Mouse (Mus musculus) embryonic fibroblast, embryonic 13.5 days (primary cell): ENCODE measurements around the gene 1700029H14Rik. TPM values are rescaled to one million over a fixed set of nuclear protein-coding genes. Genes with fewer than 3 reads are reported as not detected.

Source experiments
- H3K27ac ChIP-seq: 2 replicates; pipeline ENCODE4 v1.5.1; 2012; ENCODE audit warnings: low read length, control low read depth, inconsistent platforms; ENCODE audit not compliant: insufficient read depth
- H3K4me1 ChIP-seq: 2 replicates; pipeline ENCODE4 v1.6.1; 2011; ENCODE audit warnings: low read length; ENCODE audit not compliant: control insufficient read depth, insufficient read depth
- H3K4me3 ChIP-seq: 2 replicates; pipeline ENCODE4 v1.5.1; 2011; ENCODE audit warnings: mild to moderate bottlenecking, control low read depth, low read length; ENCODE audit not compliant: insufficient read depth
- CTCF ChIP-seq: IDR thresholded peaks from 2 replicates; pipeline ENCODE4 v1.5.1; 2011; ENCODE audit warnings: mild to moderate bottlenecking, control low read depth, low read length, moderate library complexity, borderline replicate concordance; ENCODE audit not compliant: insufficient read depth
- POLR2A ChIP-seq: IDR thresholded peaks from 2 replicates; pipeline ENCODE4 v1.6.1; 2011; ENCODE audit warnings: low read depth, mild to moderate bottlenecking, control low read depth, low read length, moderate library complexity
- polyA plus RNA-seq: library from polyadenylated mRNA; stranded (reverse); fragments of >200 nt; gene quantifications from 2 replicates; pipeline ENCODE4 v1.2.4, GENCODE M21; 2011; ENCODE audit warnings: low read depth; ENCODE audit not compliant: missing spikeins, insufficient read length

Gene 1700029H14Rik
- polyA plus RNA-seq, 1 experiment = not detected

DNA sequence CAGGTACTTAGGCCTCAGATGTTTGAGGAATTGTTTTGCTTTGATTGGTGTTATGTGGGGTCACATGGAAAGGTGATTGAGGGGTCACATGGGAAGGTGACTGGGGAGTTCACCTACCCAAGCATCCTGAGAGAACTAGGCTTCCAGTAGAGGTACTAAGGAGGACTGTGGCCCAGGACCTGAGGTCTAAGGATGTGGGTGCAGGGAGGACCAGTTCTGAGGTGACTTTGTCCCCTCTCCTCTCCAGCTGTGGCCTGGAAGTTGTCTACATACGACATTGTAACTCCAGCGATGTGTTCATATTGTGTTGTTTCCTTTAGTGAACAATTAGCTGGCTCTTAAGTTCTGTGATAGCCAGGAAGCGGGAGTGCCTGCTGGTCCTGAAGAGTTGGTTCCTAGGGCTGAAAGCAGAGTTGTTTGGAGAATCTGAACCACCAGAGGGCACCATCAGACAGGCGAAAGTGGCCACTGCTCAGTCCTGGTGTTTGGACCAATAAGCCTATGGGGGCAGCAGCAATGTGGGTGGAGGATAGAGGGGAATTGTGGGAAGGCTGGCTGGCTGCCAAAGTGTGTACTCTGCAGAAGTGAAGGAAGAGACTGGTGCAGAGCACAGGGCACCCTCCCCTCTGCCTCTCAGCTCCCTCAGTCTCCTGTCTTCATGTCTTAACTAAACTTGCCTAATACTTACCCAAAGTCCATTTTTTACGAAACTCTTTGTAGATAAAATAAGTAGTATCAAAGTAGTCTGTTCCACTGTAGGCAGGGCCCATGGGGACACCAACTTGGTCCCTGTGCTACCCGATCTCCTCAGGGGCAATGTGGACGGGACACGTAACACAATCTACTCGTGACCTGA lies 11.3 kb downstream of the 1700029H14Rik start:
- Histone ChIP-seq H3K4me1 (no peaks in the 10 kb centered on the region), H3K27ac (no peak overlapping the region), H3K4me3 (no peak overlapping the region)
- TF ChIP-seq POLR2A = no peak
- peak; percentile 76; the same call in 1 of the 2 replicates for TF ChIP-seq CTCF

- Histone ChIP-seq H3K4me1 (no peaks in the 10 kb centered on the region), H3K27ac (peak overlapping the region; percentile 92), H3K4me3 (no peak overlapping the region)
- TF ChIP-seq POLR2A (no peak; the same call in 1 of the 2 replicates), CTCF (no peak)
Observed at GRCm38 (mm10) chr8:13548831-13549230, 13.4 kb downstream of the 1700029H14Rik start.

DNA sequence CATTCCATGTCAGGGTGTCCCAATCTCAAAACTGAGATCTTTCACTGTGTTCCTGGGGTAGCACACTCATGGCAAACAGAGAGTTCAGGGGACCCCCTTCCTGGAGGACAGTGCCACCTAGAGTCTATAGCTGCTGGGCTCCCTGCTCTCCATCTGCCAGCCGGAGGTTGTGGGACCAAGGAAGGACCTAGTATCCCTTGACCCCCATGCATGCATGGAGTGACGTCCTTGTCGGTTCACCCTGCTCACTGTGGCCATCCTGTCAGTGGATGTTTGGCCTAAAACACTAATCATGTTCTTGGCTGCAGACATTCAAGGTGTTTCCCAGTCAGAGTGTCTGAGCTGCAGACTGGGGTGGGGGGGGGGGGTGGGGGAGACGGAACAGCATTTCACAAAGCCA lies 14.0 kb downstream of the 1700029H14Rik start:
- Histone ChIP-seq H3K27ac (peak overlapping the region; percentile 92), H3K4me3 (no peak overlapping the region), H3K4me1 (no peaks in the 10 kb centered on the region)
- no peak for TF ChIP-seq POLR2A
- TF ChIP-seq CTCF = peak; percentile 34; the same call in 1 of the 2 replicates

DNA sequence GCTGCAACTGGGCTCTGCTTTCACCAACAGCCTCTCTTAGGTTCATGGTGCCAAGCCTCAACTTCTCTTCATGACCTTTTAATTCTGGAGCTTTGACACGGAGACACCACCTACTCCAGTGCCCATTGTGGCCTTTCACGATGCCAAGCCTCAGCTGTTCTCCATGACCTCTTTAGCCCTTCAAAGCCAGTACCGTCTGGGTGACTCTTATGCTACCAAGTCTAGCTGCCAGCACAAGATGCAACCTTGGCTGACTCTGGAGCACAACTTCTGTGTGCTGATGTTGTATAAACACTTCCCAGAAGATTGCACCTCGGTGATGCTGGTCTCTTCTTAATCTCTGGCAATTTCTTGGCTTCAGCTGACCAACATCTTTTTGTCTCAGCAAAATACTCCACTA lies 15.8 kb downstream of the 1700029H14Rik start:
- TF ChIP-seq CTCF (no peak), POLR2A (no peak)

GRCm38 (mm10) chr8:13541526-13541925 lies 20.7 kb downstream of the 1700029H14Rik start:
- TF ChIP-seq POLR2A = no peak
- TF ChIP-seq CTCF = no peak
- no peak overlapping the region for H3K4me3 ChIP-seq
- no peaks in the 10 kb centered on the region for H3K4me1 ChIP-seq
- H3K27ac ChIP-seq = no peak overlapping the region

More for the DNA sequence above, 15.8 kb downstream of the 1700029H14Rik start:
- H3K4me1 ChIP-seq = no peaks in the 10 kb centered on the region
- no peak overlapping the region for H3K27ac ChIP-seq
- no peak overlapping the region for H3K4me3 ChIP-seq

- Histone ChIP-seq H3K27ac (no peak overlapping the region), H3K4me1 (no peaks in the 10 kb centered on the region), H3K4me3 (no peak overlapping the region)
- TF ChIP-seq POLR2A (no peak), CTCF (no peak)
Observed at GRCm38 (mm10) chr8:13540122-13540521, 22.1 kb downstream of the 1700029H14Rik start.

DNA sequence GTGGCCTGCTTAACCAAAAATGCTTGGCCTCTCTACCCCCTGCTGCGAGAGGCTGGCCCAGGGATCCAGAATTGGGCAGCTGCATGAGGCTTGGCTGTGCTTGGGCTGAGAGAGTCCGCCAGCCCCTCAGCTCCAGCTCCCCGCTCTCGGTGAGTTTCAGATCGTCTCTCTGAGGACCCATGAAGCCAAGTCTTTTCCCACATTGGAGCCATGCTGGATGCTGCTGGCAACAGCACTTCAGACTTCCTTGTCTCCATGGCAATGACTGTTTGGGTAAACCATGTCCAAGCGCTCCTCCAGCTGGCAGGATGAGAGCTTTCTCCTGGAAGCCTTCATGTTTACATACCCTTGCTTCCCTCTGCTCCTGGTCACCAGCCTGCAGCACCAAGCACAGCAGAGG lies 23.4 kb downstream of the 1700029H14Rik start:
- H3K4me1 ChIP-seq = no peaks in the 10 kb centered on the region
- TF ChIP-seq POLR2A (no peak), CTCF (no peak)
- H3K27ac ChIP-seq = no peak overlapping the region
- H3K4me3 ChIP-seq = no peak overlapping the region

DNA sequence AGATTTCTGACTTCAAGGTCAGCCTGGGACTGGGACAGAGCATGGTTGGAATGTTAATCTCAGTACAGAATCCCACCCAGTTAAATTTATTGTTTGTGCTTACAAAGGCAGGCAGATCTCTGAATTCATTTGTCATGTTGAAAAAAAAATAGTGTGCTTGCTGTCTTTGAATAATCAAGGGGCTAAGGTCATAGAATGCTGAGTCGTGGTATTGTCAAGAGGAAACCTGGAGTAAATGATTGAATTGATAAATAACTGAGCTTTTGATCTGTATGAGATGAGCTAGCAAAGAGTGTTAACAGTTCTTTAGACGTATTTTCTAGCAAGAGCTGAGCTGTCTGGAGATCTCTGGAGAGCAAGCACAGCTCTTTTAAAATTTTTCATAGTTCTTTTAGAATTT lies 25.2 kb downstream of the 1700029H14Rik start:
- no peak overlapping the region for H3K4me3 ChIP-seq
- TF ChIP-seq POLR2A (no peak), CTCF (no peak)

DNA sequence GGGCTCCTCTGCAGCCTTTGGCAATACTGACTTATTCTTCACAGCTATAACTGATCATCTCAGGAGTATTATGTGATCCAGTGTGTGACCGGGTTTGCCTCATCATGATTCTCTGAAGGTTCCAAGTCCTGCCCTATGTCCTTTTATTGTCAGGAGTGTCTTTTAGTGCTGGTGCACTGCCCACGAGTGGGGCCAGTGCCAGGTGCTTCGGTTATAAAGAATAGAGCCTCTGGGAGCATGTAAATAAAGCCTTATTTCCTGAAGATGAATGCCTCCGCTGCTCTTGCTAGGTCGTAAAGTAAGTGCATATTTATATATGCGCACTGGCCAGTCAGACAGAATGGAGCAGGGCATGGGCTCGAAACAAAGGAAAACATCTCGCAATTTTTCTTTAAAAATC lies 29.1 kb downstream of the 1700029H14Rik start:
- H3K4me1 ChIP-seq = peaks cover 17% of the 10 kb centered on the region
- TF ChIP-seq POLR2A (no peak), CTCF (no peak)

More for the DNA sequence above, 25.2 kb downstream of the 1700029H14Rik start:
- no peaks in the 10 kb centered on the region for H3K4me1 ChIP-seq
- no peak overlapping the region for H3K27ac ChIP-seq

GRCm38 (mm10) chr8:13531602-13532171 lies 30.6 kb downstream of the 1700029H14Rik start:
- Histone ChIP-seq H3K4me3 (no peak overlapping the region), H3K4me1 (peaks cover 17% of the 10 kb centered on the region), H3K27ac (peak overlapping the region; percentile 17; the same call in 1 of the 2 replicates)
- TF ChIP-seq POLR2A = no peak
- no peak for TF ChIP-seq CTCF

More for the DNA sequence above, 29.1 kb downstream of the 1700029H14Rik start:
- Histone ChIP-seq H3K27ac (no peak overlapping the region), H3K4me3 (no peak overlapping the region)
